Mouse (Mus musculus): ENCODE measurements around the gene Surf4.

Gene Surf4

GRCm38 (mm10) chr2:26933304-26934055 lies at the start of gene Surf4, which contains the start of gene Stkld1:
Gene Surf4 (minus strand): TSS chr2:26933928.
Gene Stkld1 (plus strand): TSS chr2:26934047.
- peak; percentile 96 to 98 for DNase-seq

- DNase-seq: no peak
Measured at GRCm38 (mm10) chr2:26980361-26980760, 46.6 kb upstream of the Surf4 start.

- DNase-seq: no peak
Measured at GRCm38 (mm10) chr2:26973960-26974359, 40.2 kb upstream of the Surf4 start.

- DNase-seq: no peak
Measured at GRCm38 (mm10) chr2:26973116-26973515, 39.4 kb upstream of the Surf4 start, which contains the start of gene Adamts13. Gene Adamts13 (plus strand): TSS chr2:26973416.

- no peak for DNase-seq
Measured at GRCm38 (mm10) chr2:26967262-26967661, 33.5 kb upstream of the Surf4 start.

GRCm38 (mm10) chr2:26964724-26965370 lies 31.1 kb upstream of the Surf4 start:
- no peak for DNase-seq

- DNase-seq: peak; percentile 89 to 91
Measured at GRCm38 (mm10) chr2:26963923-26964723, 30.4 kb upstream of the Surf4 start, which contains the start of gene Rexo4. Gene Rexo4 (minus strand): TSS chr2:26964386.

GRCm38 (mm10) chr2:26960756-26961155 lies 27.0 kb upstream of the Surf4 start:
- DNase-seq: peak; percentile 33 to 47

- DNase-seq: peak in 1 of 2 experiments; percentile 37
Measured at GRCm38 (mm10) chr2:26957488-26957859, 23.7 kb upstream of the Surf4 start.

- no peak for DNase-seq
Measured at GRCm38 (mm10) chr2:26956811-26957487, 23.2 kb upstream of the Surf4 start.

GRCm38 (mm10) chr2:26954735-26955395 lies 21.1 kb upstream of the Surf4 start:
- no peak for DNase-seq

GRCm38 (mm10) chr2:26952866-26953265 lies 19.1 kb upstream of the Surf4 start:
- no peak for DNase-seq

- no peak for DNase-seq
Measured at GRCm38 (mm10) chr2:26952193-26952592, 18.5 kb upstream of the Surf4 start.

- no peak for DNase-seq
Measured at GRCm38 (mm10) chr2:26951346-26951905, 17.7 kb upstream of the Surf4 start.

- no peak for DNase-seq
Measured at GRCm38 (mm10) chr2:26950411-26950810, 16.7 kb upstream of the Surf4 start.

- no peak for DNase-seq
Measured at GRCm38 (mm10) chr2:26943253-26943652, 9.5 kb upstream of the Surf4 start.

- peak in 1 of 2 experiments; percentile 21 for DNase-seq
Measured at GRCm38 (mm10) chr2:26941539-26941938, 7.8 kb upstream of the Surf4 start.

- no peak for DNase-seq
Measured at GRCm38 (mm10) chr2:26936425-26936824, 2.7 kb upstream of the Surf4 start.

- DNase-seq: no peak
Measured at GRCm38 (mm10) chr2:26935286-26935685, 1.6 kb upstream of the Surf4 start.

- DNase-seq: peak in 1 of 2 experiments; percentile 62
Measured at GRCm38 (mm10) chr2:26932473-26933303, 1.0 kb downstream of the Surf4 start.

GRCm38 (mm10) chr2:26930390-26930789 lies 3.3 kb downstream of the Surf4 start:
- peak; percentile 72 to 74 for DNase-seq
